Mouse (Mus musculus) T-cell, adult 2 months (primary cell): ENCODE results near the gene Nosip.
A peak's percentile ranks its signal among the peaks of the same experiment; 100 is the strongest.

ENCODE experiments used
- DNase-seq: peaks from one replicate; pipeline ENCODE4 v3.0.0; 2022; ENCODE audit warnings: low spot score

Nosip gene

GRCm38 (mm10) chr7:45036702-45037101 is 25.5 kb upstream of the Nosip start:
- no peak for DNase-seq

- DNase-seq, result peak; percentile 73
Measured at GRCm38 (mm10) chr7:45037720-45038361, 24.4 kb upstream of the Nosip start.

GRCm38 (mm10) chr7:45038411-45038810 is 23.8 kb upstream of the Nosip start:
- no peak for DNase-seq

DNA sequence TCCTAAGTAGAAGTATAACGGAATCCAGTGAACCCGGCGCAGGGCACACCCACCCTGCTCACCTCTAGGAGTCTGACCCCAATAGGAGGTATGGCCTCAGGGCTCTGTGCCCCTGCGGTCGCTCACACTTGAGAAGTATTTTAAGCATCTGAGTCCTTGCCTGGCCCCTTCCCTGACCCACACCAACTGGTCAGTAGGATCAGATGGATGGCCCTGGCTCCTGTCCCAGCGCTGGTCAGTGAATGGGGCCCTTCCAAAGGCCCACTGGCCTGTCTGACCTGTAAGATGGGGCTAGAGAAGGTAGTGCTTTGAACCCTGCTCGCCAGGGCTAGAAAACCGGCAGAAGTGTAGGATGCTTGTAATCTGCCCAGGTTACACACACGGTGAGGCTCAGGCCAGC is 21.4 kb upstream of the Nosip start:
- no peak for DNase-seq

DNA sequence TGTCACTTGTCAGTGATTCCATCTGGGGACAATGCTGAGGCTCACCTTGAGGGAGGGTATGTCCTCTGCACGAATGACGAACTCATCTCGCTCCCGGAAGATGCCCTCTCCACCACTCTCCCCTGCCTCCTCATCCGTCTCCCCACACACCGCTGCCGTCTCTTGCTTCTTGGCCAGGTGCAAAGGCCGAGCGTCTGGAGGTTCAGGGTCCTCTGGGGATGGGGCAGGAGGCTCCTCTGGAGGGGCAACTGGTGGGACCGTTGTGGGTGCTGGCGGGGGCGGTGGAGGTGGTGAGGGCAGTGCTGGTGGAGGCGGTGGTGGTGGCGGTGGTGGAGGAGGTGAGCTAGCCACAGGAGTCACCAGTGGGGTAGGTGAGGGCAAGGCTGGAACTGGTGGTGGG is 18.9 kb upstream of the Nosip start:
- DNase-seq, result no peak

GRCm38 (mm10) chr7:45045741-45046140 is 16.5 kb upstream of the Nosip start:
- DNase-seq, result no peak

GRCm38 (mm10) chr7:45046853-45047350 is 15.3 kb upstream of the Nosip start:
- DNase-seq, result no peak

GRCm38 (mm10) chr7:45047491-45047890 is 14.7 kb upstream of the Nosip start:
- DNase-seq, result no peak

GRCm38 (mm10) chr7:45048001-45048890 is 14.0 kb upstream of the Nosip start:
- DNase-seq, result no peak

GRCm38 (mm10) chr7:45048923-45049657 is 13.1 kb upstream of the Nosip start:
- DNase-seq, result no peak

GRCm38 (mm10) chr7:45050945-45051600 is 11.2 kb upstream of the Nosip start:
- no peak for DNase-seq

DNA sequence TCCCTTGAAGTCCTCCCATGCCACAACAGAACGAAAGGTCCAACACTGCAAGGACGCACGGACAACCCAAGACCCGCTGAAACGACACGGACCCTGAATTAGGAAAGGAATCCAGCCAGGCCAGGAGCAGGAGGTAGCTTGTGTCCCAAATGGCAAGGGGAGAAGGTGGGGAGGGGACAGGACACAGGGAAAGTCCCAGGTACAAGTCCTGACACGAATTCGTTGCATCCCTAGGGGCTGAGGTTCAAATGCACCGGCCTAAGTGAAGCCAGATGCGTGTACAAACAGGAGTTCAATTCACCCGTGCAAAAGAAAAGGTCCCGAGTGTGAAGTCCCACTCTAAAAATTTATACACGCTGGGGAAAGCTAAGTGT is 10.6 kb upstream of the Nosip start:
- no peak for DNase-seq

- no peak for DNase-seq
Measured at GRCm38 (mm10) chr7:45052181-45052861, 9.9 kb upstream of the Nosip start.

DNA sequence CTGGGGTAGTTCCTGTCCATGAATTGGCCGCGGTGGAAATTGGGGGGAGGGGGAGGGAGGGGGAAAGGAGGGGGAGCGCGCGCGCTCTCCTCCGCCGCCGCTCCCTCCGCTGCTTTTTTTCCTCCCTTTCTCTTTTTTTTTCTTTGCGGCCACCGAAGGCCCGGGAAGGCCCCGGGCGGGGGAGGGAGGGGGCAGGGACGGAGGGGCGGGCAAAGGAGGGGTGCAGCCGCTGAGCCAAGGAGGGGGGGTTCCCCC is 9.4 kb upstream of the Nosip start, which contains the start of gene Prr12:
Gene Prr12, minus strand, starts transcription at position 20 of the 255 bp plus-strand sequence.
- no peak for DNase-seq

GRCm38 (mm10) chr7:45053117-45053930 is 8.9 kb upstream of the Nosip start:
- DNase-seq, result peak; percentile 65

DNA sequence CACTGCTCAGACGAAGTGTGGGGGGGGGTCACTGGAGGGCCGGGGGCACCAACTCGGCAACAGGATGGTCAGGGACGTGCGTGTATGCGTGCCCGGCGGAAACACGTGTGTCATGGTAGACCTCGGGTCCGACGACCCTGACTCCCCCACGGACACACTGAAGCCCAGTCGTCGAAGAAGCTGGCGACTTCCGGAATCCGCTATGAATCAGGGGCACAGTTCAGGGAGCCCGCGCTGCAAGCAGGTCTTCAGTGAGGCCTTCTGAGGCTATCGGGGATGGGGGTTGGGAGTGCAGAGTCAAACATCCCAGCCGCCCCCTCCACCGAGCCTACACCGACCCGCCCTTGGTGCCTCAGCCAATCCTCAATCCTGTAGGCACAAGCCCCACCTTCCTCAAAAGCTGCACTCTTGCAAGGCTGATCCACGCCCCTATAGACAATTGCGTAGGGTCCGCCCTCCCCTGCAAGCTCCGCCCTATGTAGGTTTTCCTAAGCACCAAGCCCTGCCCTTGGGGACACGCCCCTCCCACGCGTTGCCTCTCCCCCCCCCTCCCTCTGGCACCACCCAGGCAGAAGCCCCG is 8.2 kb upstream of the Nosip start:
- DNase-seq, result peak; percentile 94

- DNase-seq, result no peak
Measured at GRCm38 (mm10) chr7:45056329-45056971, 5.8 kb upstream of the Nosip start.

- DNase-seq, result no peak
Measured at GRCm38 (mm10) chr7:45056972-45057348, 5.3 kb upstream of the Nosip start.

DNA sequence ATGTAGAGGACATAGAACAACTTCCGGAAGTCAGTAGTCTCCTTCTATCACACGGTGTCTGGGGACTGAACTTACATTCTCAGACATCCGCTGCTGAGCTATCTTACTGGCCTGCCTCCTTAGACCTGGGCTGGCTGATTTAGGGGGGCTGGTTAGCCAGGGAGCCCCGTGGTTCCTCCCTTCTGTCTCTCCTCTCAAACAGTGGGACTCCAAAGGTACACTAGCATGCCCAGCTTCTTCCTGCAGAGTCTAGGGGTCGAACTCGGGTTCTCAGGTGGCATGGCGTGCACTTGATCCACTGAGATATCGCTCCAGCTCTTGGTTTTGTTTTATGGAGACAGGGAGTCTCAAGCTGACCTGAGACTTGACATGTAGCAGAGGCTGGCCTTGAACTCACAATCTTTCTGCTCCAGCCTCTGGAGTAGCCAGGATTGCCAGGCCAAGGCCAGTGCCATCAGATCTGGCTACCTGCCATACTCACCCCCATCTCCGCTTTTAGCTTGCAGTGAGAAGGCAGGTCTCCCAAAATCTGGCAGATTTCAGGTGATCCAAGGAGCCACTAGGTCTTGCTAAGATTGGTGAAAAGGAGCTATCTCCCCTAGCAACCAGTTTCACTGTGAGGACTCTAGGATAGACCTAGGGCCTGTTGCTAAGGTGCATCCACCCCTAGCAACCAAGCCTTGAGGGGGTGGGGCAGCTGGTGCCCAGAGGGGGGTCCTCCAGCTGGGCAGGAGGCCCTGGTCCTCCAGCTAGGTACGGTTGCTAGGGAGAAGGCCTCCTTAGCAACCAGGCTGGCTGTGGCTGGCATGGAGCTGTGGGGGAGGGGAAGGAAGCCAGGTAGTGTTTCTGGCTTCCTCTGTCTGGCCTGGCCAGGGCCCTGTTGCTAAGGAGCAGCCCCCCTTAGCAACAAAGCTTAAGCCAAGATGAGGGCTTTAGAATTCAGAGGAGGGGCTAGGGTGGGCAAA is 3.3 kb upstream of the Nosip start:
- no peak for DNase-seq
